Mouse (Mus musculus): ENCODE results near the gene Rnase4. TPM values are rescaled to one million over a fixed set of nuclear protein-coding genes. Genes with fewer than 3 reads are reported as not detected.

The Rnase4 gene
- polyA plus RNA-seq, 1 experiment from 2014 or later, result 42.2 TPM

GRCm38 (mm10) chr14:51146685-51147084 lies 55.8 kb downstream of the Rnase4 start, which contains the start of gene Rnase1:
Gene Rnase1 (minus strand): TSS chr14:51146785.
- ATAC-seq (ENCODE audit: low read depth), result no peak

DNA sequence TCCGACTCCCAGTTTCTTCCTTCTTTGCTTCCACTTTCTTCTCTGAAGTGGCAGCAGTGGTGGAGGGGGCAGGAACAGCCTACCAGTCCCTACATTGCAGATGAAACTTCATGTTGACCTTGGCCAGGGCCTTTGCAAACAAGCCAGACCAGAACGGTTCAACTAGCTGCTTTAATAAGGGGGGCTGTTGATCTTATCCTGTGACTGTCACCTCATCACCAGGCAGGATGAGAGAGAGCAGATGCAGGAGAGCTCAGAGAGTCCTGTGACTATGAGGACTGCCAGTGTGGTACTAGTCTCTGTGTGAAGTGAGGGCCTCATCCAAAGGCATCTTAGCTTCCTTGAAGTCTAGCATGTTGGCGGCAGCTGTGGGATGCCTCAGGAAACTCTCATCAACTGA lies 57.1 kb downstream of the Rnase4 start:
- no peak for ATAC-seq (ENCODE audit: low read depth)
- 54% methylated on average over 3 of the region's 3 CpGs for WGBS
- H3K9me3 ChIP-seq (ENCODE audit: control insufficient read depth, low read length), result no peaks in the 10 kb centered on the region
- no peak overlapping the region for H3K4me3 ChIP-seq (ENCODE audit: low read length)
- no peak overlapping the region for H3K27ac ChIP-seq (ENCODE audit: low read length)
- H3K9ac ChIP-seq (ENCODE audit: low read length), result no peak overlapping the region
- no peak overlapping the region for H3K4me2 ChIP-seq (ENCODE audit: low read depth, low read length)
- H3K36me3 ChIP-seq (ENCODE audit: control insufficient read depth, insufficient read depth, low read length), result no peaks in the 10 kb centered on the region
- 0 out of 2 replicates have a peak, but pooled peaks cover 2% of the 10 kb centered on the region for H3K4me1 ChIP-seq (replicated peaks; ENCODE audit: control insufficient read depth, insufficient read depth, low read length)
- H3K27me3 ChIP-seq (ENCODE audit: control insufficient read depth, insufficient read depth, low read depth, low read length), result no peaks in the 10 kb centered on the region

More at GRCm38 (mm10) chr14:51146685-51147084, 55.8 kb downstream of the Rnase4 start, which contains the start of gene Rnase1:
- no peaks in the 10 kb centered on the region for H3K9me3 ChIP-seq (ENCODE audit: control insufficient read depth, low read length)
- 75% methylated on average over 2 of the region's 2 CpGs for WGBS
- H3K36me3 ChIP-seq (ENCODE audit: control insufficient read depth, insufficient read depth, low read length), result no peaks in the 10 kb centered on the region
- no peak within 1 kb of the TSS for H3K9ac ChIP-seq (ENCODE audit: low read length)
- no peaks in the 10 kb centered on the region for H3K27me3 ChIP-seq (ENCODE audit: control insufficient read depth, insufficient read depth, low read depth, low read length)
- no peak within 1 kb of the TSS for H3K4me3 ChIP-seq (ENCODE audit: low read length)
- H3K27ac ChIP-seq (ENCODE audit: low read length), result no peak within 1 kb of the TSS
- H3K4me2 ChIP-seq (ENCODE audit: low read depth, low read length), result no peak within 1 kb of the TSS
- H3K4me1 ChIP-seq (replicated peaks; ENCODE audit: control insufficient read depth, insufficient read depth, low read length), result 0 out of 2 replicates have a peak, but pooled peaks cover 2% of the 10 kb centered on the region

DNA sequence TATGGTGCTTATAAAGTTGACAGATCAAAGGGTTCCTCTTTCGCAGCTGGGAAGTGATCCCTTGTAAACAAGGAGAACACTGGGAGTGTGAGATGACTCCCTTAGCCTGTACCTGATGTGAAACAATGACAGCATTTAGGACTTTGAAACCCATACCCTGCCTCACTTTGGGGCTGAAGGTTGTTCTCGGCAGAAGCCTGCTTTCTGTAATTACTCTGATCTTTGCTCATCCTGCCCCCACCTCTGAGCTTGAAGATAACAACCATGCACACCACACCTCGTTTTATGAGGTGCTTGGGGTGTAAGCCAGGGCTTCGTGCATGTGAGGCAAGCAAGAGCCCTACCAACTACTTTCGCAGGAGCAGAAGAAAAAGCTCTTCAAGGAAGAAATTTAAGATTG lies 58.3 kb downstream of the Rnase4 start:
- no peak for ATAC-seq (ENCODE audit: low read depth)
- H3K9me3 ChIP-seq (ENCODE audit: control insufficient read depth, low read length), result no peaks in the 10 kb centered on the region
- H3K4me2 ChIP-seq (ENCODE audit: low read depth, low read length), result no peak overlapping the region
- no peaks in the 10 kb centered on the region for H3K27me3 ChIP-seq (ENCODE audit: control insufficient read depth, insufficient read depth, low read depth, low read length)
- H3K36me3 ChIP-seq (ENCODE audit: control insufficient read depth, insufficient read depth, low read length), result no peaks in the 10 kb centered on the region
- H3K27ac ChIP-seq (ENCODE audit: low read length), result no peak overlapping the region
- H3K9ac ChIP-seq (ENCODE audit: low read length), result no peak overlapping the region
- no peaks in the 10 kb centered on the region for H3K4me1 ChIP-seq (replicated peaks; ENCODE audit: control insufficient read depth, insufficient read depth, low read length)
- 36% methylated on average over 5 of the region's 5 CpGs for WGBS
- no peak overlapping the region for H3K4me3 ChIP-seq (ENCODE audit: low read length)

DNA sequence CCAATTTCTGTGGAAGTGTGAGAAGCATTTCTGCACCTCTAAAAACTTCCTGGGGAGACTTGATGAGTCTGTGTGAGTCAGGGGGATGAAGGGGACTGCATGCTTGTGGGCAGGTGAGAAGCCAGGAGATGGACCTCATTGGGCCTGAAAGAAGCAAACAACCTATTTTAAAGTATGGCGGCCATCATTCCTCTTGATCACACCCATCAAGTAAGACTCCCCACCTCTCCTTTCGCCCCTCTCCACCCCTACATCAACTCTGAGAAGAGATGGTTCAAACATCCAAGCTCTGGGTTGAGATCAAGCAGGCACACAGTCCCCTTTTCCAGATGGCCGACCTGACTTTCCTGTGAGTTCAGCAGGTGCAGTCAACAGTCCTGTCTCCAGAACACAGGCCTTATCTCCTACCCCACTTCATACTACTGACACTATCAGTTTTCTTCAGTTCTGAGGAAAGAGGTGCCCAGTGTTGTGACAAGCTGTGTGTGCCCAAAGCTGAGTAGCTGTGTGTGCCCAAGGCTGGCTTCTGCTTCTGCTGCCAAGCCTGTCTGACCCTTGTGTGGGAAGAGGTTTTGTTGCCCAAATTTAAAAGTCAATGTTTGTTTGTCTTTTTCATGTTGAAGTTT lies 59.4 kb downstream of the Rnase4 start:
- Histone ChIP-seq H3K4me3 (ENCODE audit: low read length) (no peak overlapping the region), H3K27me3 (ENCODE audit: control insufficient read depth, insufficient read depth, low read depth, low read length) (no peaks in the 10 kb centered on the region), H3K9ac (ENCODE audit: low read length) (no peak overlapping the region), H3K4me1 (replicated peaks; ENCODE audit: control insufficient read depth, insufficient read depth, low read length) (no peaks in the 10 kb centered on the region), H3K4me2 (ENCODE audit: low read depth, low read length) (no peak overlapping the region), H3K36me3 (ENCODE audit: control insufficient read depth, insufficient read depth, low read length) (no peaks in the 10 kb centered on the region), H3K27ac (ENCODE audit: low read length) (no peak overlapping the region), H3K9me3 (ENCODE audit: control insufficient read depth, low read length) (no peaks in the 10 kb centered on the region)
- ATAC-seq (ENCODE audit: low read depth), result no peak
- 77% methylated on average over 3 of the region's 3 CpGs for WGBS

GRCm38 (mm10) chr14:51152249-51152870 lies 61.5 kb downstream of the Rnase4 start:
- Histone ChIP-seq H3K36me3 (ENCODE audit: control insufficient read depth, insufficient read depth, low read length) (no peaks in the 10 kb centered on the region), H3K27ac (ENCODE audit: low read length) (no peak overlapping the region), H3K9ac (ENCODE audit: low read length) (no peak overlapping the region), H3K27me3 (ENCODE audit: control insufficient read depth, insufficient read depth, low read depth, low read length) (no peaks in the 10 kb centered on the region), H3K4me2 (ENCODE audit: low read depth, low read length) (no peak overlapping the region), H3K4me1 (replicated peaks; ENCODE audit: control insufficient read depth, insufficient read depth, low read length) (no peaks in the 10 kb centered on the region), H3K9me3 (ENCODE audit: control insufficient read depth, low read length) (no peaks in the 10 kb centered on the region), H3K4me3 (ENCODE audit: low read length) (no peak overlapping the region)
- 38% methylated on average over 5 of the region's 5 CpGs for WGBS
- no peak for ATAC-seq (ENCODE audit: low read depth)

Other genes starting within 250 kb of the Rnase4 start
- gene Tep1, start 220.5 kb upstream of the Rnase4 start, polyA plus RNA-seq (2015; fragmentation: Nextera tagmentation; extraction: Ambion mirVana), result 6.0 and 6.2 TPM in 2 replicates
- 0.59 TPM in 2 replicates for gene Klhl33, start 193.6 kb upstream of the Rnase4 start, polyA plus RNA-seq (2015; fragmentation: Nextera tagmentation; extraction: Ambion mirVana)
- 153 and 171 TPM in 2 replicates for gene Osgep, start 166.2 kb upstream of the Rnase4 start, polyA plus RNA-seq (2015; fragmentation: Nextera tagmentation; extraction: Ambion mirVana)
- gene Apex1, start 166.1 kb upstream of the Rnase4 start, polyA plus RNA-seq (2015; fragmentation: Nextera tagmentation; extraction: Ambion mirVana), result 171 and 177 TPM in 2 replicates
- 47.1 and 48.4 TPM in 2 replicates for gene Pip4p1, start 160.2 kb upstream of the Rnase4 start, polyA plus RNA-seq (2015; fragmentation: Nextera tagmentation; extraction: Ambion mirVana)
- 68.8 and 73.1 TPM in 2 replicates for gene Pnp, start 160.0 kb upstream of the Rnase4 start, polyA plus RNA-seq (2015; fragmentation: Nextera tagmentation; extraction: Ambion mirVana)
- not detected in 2 replicates for gene Gm49342, start 146.6 kb upstream of the Rnase4 start, polyA plus RNA-seq (2015; fragmentation: Nextera tagmentation; extraction: Ambion mirVana)
- 0.46 and 0.88 TPM in 2 replicates for gene Pnp2, start 135.1 kb upstream of the Rnase4 start, polyA plus RNA-seq (2015; fragmentation: Nextera tagmentation; extraction: Ambion mirVana)
- 0.26 and 0.31 TPM in 2 replicates for gene Rnase10, start 83.3 kb upstream of the Rnase4 start, polyA plus RNA-seq (2015; fragmentation: Nextera tagmentation; extraction: Ambion mirVana)
- gene Rnase9, start 49.2 kb upstream of the Rnase4 start, polyA plus RNA-seq (2015; fragmentation: Nextera tagmentation; extraction: Ambion mirVana), result not detected in 2 replicates
- gene Rnase11, start 40.9 kb upstream of the Rnase4 start, polyA plus RNA-seq (2015; fragmentation: Nextera tagmentation; extraction: Ambion mirVana), result not detected in 2 replicates
- gene Rnase12, start 33.4 kb upstream of the Rnase4 start, polyA plus RNA-seq (2015; fragmentation: Nextera tagmentation; extraction: Ambion mirVana), result 0.34 TPM in 1 of 2 replicates, not detected in the other
- not detected in 2 replicates for gene Olfr750, start 16.6 kb upstream of the Rnase4 start, polyA plus RNA-seq (2015; fragmentation: Nextera tagmentation; extraction: Ambion mirVana)
- gene Ang, start 73 bp downstream of the Rnase4 start, polyA plus RNA-seq (2015; fragmentation: Nextera tagmentation; extraction: Ambion mirVana), result 6.3 and 8.7 TPM in 2 replicates
- not detected in 2 replicates for gene Eddm3b, start 23.3 kb downstream of the Rnase4 start, polyA plus RNA-seq (2015; fragmentation: Nextera tagmentation; extraction: Ambion mirVana)
- gene Rnase6, start 32.8 kb downstream of the Rnase4 start, polyA plus RNA-seq (2015; fragmentation: Nextera tagmentation; extraction: Ambion mirVana), result 0.69 and 0.97 TPM in 2 replicates
- 0.50 and 0.51 TPM in 2 replicates for gene Rnase1, start 55.7 kb downstream of the Rnase4 start, polyA plus RNA-seq (2015; fragmentation: Nextera tagmentation; extraction: Ambion mirVana)
- gene Rnase2b, start 71.2 kb downstream of the Rnase4 start, polyA plus RNA-seq (2015; fragmentation: Nextera tagmentation; extraction: Ambion mirVana), result not detected in 2 replicates
- not detected in 2 replicates for gene Ang2, start 108.1 kb downstream of the Rnase4 start, polyA plus RNA-seq (2015; fragmentation: Nextera tagmentation; extraction: Ambion mirVana)
- not detected in 2 replicates for gene Ear14, start 112.3 kb downstream of the Rnase4 start, polyA plus RNA-seq (2015; fragmentation: Nextera tagmentation; extraction: Ambion mirVana)
- gene Rnase2a, start 165.0 kb downstream of the Rnase4 start, polyA plus RNA-seq (2015; fragmentation: Nextera tagmentation; extraction: Ambion mirVana), result not detected in 2 replicates